Mouse (Mus musculus) yolk sac, embryonic 10.5 days (tissue): ENCODE measurements around the gene Hyal1.

Source experiments
- DNase-seq: peaks from one replicate; pipeline ENCODE4 v3.0.0-alpha.2; 2017; ENCODE audit warnings: low spot score

Hyal1 gene

DNA sequence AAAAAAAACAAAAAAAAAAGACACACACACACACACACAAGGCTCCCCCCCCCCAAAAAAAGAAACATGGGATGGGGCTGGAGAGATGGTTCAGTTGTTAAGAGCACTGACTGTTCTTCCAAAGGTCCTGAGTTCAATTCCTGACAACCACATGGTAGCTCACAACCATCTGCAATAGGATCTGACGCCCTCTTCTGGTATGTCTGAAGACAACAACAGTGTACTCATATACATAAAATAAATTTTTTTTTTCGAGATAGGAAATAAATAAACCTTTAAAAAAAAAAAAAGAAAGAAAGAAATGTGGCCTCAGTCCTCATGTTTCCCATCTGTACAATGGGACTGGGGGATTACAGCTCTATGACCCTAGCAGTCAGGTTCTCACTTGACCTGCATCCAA, 40.7 kb downstream of the Hyal1 start:
- no peak for DNase-seq

DNA sequence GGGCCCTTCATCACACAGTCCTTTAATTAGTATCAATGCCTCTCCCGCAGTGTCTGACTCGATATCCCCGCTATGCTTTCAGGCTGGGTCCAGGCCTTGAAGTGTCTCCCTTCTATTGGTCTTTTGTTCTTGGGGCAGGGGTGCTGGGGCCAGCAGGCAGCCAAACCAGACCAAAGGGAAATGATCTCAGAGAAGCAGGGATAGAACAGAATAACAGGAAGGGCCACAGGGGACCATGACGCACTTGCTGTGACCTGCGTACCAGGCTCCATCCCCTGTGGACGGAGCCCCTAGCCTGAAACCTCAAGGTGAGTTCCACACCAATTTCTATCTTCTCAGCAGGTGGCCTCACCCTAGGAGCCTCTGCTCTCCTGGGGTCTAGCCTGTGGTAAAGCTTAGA, 41.4 kb downstream of the Hyal1 start:
- DNase-seq: no peak

DNA sequence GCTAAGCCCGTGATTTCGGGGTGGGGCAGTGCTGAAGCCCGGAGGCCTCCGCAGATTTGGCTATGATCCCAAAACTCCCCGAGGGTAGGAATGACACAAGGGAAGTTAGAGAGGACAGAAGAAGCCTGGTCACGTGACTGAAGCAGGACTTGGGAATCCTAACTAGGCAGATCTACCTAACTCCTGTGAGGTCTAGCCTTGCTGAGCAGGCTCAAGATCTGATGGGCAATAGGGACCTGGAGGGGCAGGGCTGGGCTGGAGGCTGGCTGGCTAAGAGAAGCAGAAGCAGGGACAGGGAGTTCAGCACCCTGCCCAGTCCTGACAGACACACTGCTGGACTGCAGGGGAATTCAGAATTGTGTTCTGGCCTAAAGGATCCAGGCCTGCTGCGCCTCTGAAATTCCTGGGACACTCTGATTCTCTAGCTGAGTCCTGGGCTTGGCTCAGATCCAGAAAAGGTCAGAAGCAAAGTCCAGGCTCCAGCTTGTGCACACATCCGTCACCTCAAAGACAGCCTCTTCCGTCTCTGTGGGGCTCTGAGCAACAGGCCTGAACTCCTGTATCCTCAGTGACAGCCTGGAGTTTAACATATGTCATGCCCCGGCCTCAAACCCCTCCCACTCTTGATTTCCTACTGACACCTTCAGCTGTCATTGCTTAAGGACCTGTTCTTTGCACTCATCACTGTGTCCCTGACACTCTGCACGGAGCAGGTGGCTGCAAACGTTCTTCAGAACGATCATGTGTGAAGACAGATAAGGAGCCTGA, 42.2 kb downstream of the Hyal1 start:
- peak; percentile 88 for DNase-seq

DNA sequence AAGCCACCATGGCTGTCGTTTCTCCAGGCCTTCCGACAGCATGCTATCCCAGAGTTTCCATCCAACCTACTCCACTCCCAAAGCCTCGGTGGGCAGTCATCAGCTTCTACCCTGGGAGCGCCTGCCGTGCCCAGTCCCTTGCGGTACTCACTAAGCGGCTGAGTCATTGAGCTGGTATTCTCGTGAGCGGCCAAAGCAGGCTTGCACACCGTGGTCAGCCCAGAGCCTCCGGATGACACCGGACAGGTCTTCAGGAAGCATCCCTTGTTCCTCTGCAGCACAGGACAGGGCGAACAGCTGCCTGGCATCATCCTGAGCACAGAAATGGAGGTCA, 42.8 kb downstream of the Hyal1 start:
- DNase-seq: no peak

DNA sequence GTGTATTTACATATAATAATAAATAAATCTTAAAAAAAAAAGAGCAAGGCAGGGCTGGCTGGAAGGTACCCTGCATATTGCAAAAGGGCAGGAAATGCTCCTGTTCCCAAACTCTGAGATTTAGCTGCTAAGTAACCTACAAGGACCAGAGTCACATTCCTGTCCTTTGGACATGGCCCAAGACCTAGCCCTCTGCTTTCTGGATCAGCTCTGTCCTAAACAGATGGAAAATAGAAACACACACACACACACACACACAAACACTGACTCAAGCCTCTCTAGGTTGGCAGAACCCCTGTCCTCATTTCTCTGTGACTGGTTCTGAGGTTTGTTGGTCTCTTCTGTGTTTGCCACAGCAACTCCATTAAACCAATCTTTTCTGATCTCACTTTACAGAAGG, 44.2 kb downstream of the Hyal1 start:
- DNase-seq: no peak

DNA sequence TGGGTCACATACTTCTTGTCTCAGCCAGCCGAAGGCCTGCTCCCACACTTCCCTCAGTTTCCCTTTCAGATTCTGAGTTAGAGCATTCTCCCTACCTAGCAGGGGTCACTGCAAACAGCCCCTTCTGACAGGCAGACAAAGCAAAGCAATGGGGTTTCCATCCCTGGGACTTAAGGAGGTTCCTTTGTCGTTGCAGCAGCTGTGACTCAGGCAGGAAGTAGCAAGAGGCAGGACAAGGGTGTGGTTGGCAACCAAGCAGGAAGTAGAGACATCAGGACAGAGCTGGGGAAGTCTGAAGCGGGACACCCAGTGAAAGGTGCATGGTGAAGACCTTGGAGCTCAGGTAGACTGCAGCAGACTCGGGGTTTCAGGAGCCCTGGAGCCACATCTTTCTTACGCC, 47.8 kb downstream of the Hyal1 start:
- DNase-seq: no peak

DNA sequence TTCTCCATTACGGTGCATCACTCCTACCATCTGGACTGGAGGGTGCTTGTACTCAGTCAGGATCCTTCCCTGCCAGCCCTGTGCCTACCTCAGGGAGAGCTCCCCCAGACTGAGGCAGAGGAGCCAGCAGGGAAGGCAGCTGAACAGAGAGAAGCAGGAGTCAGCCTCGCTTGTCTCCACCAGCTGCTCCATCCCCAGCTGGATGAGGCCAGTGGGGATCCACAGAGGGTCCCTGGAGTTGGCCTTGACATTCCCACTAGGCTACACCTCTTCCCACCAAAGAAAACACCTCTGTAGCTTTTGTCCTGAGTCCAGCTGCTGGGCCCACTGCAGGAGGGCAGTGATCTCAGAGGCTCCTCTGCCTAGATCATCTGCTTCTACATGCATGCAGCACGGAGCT, 48.2 kb downstream of the Hyal1 start:
- DNase-seq: no peak

DNA sequence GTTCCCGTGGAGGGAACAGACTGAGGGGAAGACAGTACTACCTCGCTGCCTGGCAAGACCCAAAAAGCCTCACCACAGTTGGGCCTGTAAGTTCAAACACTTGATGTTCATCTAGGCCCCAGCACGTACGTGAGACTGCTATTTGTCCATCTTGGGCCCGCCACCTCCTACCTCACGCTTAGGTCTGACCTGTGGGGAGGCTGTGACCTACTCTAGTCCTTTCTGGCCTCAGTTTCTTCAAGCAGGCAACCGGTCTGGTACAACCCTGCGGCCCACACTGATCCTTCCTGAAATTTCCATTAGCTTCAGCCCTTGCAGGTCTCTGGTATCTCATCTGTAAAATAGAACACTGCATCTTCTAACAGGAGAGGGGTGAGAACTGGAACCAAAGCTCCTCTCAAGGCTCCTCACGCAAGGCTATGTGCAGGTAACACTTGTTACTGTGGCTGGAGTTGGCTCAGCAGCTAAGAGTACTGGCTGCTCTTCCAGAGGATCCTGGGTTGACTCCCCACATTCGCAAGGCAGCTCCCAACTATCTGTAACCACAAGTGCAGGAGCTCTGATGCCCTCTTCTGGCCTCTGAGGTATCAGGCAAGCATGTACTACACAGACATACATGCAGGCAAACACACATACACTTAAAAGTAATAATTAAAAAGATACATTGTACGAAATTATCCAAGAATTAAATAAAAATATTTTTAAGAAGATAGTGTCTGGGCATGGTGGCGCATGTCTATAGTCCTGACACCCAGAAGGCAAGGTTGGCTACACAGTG, 48.8 kb downstream of the Hyal1 start:
- DNase-seq: no peak

DNA sequence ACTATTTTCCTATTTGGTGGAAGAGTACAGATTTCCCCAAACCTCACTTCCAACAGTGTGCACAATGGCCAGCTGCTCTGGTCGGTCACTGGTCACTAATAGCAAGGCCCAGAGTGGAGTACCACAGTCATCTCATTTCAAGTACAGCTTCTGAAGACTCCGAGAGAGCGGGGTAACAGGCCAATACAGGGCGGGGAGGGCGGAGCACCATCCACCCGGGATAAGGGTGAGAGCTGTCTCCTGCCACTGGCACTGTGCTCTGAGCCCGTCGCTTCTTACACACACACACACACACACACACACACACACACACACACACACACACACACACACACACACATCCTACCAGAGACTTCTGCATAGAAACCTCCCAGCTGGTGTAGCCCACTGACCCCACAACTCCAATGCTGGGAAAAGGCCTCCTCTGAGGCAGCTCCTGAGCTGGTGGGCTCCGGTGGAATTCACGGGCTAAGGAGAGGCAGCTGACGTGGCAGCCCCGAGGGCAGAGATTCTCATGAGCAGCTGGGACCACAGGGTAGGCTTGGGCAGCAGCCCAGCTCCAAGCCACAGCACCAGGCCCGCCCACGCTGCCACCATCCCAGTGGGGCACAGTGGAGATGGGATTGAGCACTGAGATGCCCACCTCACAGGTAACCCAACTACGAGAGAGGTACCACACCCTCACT, 49.6 kb downstream of the Hyal1 start:
- no peak for DNase-seq

DNA sequence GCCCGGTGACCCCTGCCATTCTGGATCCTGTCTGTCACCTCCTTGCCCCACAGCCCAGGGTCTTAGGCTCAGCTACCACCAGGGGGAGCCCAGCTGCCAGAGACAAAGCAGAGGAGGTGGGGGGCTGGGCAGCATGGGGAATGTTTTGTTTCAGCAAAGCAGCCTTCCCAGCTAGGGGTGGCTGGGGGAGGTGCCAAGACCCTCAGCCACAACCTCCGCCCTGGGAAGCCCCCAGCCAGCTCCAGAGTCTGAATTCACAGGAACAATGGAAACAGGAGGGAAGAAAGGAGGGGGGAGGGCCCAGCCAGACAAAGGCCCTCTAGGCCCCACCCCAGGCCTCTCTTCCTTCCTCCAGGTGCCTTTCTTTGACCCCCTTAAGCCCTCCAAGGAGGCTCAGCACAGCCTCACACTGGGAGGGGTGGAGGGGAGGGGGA, 50.1 kb downstream of the Hyal1 start:
- peak; percentile 81 for DNase-seq

DNA sequence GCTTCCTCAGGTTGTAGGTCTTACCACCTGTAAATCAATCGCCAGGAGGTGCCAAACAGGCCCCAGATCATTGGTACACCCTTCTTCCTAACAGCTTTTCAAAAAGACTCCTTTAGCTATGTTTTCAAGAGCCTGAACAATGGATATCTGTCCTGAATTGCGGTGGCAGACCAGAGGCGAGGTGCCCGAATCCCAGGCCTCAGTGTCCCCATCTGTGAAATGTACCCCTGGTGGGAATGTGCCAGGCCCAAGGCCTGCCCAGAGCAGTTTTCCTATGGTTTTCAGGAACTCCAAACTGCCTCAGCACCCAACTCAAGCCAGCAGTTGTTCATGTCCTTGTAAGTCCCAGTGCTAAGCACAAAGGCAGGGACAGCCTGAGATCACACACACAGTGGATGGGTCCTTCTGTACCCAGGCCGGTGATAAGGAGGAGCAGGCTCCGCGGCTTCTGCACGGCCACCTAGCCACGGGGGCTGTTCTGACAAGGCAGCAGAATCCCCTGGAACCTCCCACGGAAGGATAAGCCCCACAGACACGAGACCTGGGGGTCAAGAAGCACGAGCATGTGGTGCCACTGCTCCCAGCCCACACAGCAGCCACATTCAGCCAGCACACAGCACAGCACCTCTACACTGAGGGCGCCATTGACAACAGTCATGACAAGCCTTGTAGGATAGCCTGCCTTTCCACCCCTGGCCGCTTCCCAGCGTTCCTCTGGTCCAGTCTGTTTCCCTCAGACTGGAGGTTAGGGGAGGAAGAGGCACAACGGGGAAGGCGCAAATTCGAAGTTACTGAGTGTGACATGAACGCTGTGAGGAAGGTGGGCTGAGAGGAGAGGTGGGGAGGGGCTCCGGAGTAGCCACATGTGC, 50.9 kb downstream of the Hyal1 start:
- no peak for DNase-seq

DNA sequence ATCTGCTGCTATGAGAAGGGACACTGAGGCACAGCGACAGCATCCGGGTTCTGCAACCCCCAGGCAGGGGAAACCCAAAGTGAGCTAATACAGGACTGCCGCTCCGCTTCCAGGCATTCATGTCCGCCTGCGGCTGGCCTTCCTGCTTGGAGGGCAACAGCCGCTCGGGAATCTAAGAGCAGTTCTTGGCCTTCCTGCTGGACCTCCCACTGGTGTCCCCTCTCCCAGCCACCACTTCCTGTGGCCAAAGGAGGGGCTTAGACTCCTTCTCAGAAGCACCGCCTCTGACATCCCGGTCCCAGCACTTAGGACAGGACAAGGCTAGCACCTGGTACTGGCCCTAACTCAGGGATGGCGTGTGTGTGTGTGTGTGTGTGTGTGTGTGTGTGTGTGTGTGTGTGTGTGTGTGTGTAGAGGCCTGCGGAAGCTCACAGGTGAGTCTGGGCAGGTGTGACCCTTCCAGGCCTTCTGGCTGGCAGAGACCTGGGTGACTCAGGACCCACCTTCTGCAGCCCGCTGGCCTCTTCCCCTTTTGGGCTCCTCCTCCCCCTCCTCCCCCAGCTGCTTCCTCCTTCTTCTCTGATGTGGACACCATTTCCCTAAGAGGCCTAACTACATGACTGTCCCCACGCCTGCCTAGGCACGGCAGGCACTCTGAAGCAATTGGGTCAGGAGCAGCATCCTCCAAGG, 52.1 kb downstream of the Hyal1 start:
- DNase-seq: no peak

DNA sequence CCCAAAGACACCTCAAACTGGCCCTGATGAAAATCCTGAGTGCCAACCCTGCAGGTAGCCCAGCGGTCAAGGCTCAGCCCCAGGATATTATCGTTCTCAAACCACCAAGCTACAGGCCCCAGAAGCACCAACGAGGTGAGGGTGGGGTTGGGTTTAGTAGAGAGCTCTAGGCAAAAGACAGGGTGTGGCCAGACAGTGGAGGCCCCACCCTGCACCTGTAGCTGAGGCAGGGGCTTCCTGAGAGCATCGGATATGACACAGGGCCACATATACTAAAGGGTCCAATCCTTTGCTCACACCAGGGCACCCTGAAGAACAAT, 52.6 kb downstream of the Hyal1 start:
- no peak for DNase-seq

DNA sequence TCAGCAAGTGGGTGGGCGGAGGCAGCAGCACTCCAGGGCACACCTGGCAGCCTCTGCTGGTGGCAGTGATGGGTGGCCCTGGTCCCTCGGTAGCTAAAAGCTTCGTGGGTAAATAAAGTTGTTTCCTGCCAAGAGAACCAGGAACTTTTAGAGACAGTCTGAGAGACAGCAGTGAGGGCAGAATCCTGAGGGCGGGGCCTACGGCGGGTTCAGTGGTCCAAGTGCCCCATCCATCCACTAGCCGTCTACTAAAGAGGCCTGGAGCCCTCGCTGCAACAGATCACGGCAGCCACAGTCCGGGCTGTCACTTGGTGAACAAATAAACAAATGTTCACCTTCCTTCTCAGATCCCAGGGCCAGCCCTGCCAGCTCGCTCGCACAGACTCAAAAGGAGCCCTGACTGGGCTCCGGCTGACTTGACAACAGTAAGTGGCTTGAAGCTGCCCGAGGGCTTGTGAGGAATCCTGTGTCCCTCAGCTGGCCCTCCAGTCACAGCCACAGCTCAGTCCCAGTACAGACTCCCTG, 53.2 kb downstream of the Hyal1 start:
- DNase-seq: no peak

DNA sequence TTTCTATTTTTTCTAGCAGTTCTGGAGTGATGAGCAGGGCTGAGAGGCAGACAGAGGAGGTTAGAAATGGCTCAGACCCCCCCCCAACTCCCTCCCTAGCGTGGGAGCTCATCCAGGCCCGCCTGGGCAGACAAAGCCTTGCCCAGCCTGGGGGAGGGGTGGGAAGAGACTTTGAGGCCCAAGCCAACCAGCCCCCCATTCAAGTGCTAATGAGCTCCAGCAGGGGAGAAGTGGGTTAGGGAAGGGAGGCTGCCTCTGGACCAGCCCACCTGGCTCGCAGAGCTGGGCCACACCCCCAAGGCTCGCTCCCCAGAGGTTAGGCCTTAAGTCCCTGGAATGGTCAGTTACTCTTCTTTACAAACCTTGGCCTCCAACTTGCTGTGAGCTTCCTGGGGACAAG, 53.8 kb downstream of the Hyal1 start:
- DNase-seq: no peak
